Mouse (Mus musculus) embryonic facial prominence, embryonic 11.5 days (tissue): Measurements from ENCODE around the gene Grb2. TPM values are rescaled to one million over a fixed set of nuclear protein-coding genes. Genes with fewer than 3 reads are reported as not detected.

Source experiments
- ATAC-seq: fragments of 200-750 bp; cut with Nextera tagmentation; replicated peaks from 2 replicates; pipeline ENCODE4 v1.8.0; 2017; ENCODE audit warnings: low read depth; ENCODE audit not compliant: insufficient number of reproducible peaks, low FRiP score, low TSS enrichment
- DNase-seq: peaks from one replicate; pipeline ENCODE4 v3.0.0-alpha.2; 2015; ENCODE audit warnings: low spot score
- H3K27ac ChIP-seq: fragments of 300-500 bp; sonication (generic); replicated peaks from 2 replicates; pipeline ENCODE4 v1.5.1; 2014; ENCODE audit warnings: mild to moderate bottlenecking, low read depth, low read length, control low read depth
- H3K27me3 ChIP-seq: fragments of 300-500 bp; sonication (generic); 2 replicates; pipeline ENCODE4 v1.6.1; 2014; ENCODE audit warnings: mild to moderate bottlenecking, low read length, moderate library complexity, mixed read lengths; ENCODE audit not compliant: control insufficient read depth, insufficient read depth
- H3K36me3 ChIP-seq: fragments of 300-500 bp; sonication (generic); replicated peaks from 2 replicates; pipeline ENCODE4 v1.6.1; 2014; ENCODE audit warnings: low read depth, mild to moderate bottlenecking, low read length, moderate library complexity, mixed read lengths; ENCODE audit not compliant: control insufficient read depth, insufficient read depth
- H3K4me1 ChIP-seq: fragments of 300-500 bp; sonication (generic); 2 replicates; pipeline ENCODE4 v1.6.1; 2014; ENCODE audit warnings: low read length, mixed read lengths; ENCODE audit not compliant: control insufficient read depth, insufficient read depth
- H3K4me2 ChIP-seq: fragments of 300-500 bp; sonication (generic); 2 replicates; pipeline ENCODE4 v1.6.1; 2014; ENCODE audit warnings: low read depth, mild to moderate bottlenecking, control low read depth, low read length, moderate library complexity
- H3K4me3 ChIP-seq: fragments of 300-500 bp; sonication (generic); 2 replicates; pipeline ENCODE4 v1.5.1; 2014; ENCODE audit warnings: low read depth, low read length, control low read depth
- H3K9ac ChIP-seq: fragments of 300-500 bp; sonication (generic); replicated peaks from 2 replicates; pipeline ENCODE4 v1.6.1; 2014; ENCODE audit warnings: mild to moderate bottlenecking, control low read depth, low read length
- H3K9me3 ChIP-seq: fragments of 300-500 bp; sonication (generic); replicated peaks from 2 replicates; pipeline ENCODE4 v1.6.1; 2016; ENCODE audit warnings: mild to moderate bottlenecking, low read length, inconsistent platforms, mixed read lengths; ENCODE audit not compliant: control insufficient read depth
- WGBS: fragments of 180-500 bp; shearing (Covaris S2); extraction: QIAGEN DNeasy Blood & Tissue Kit; methylation state at CpG from one replicate; pipeline ENCODE4 v1.1.7; 2014; 5-methylcytosine and 5-hydroxymethylcytosine counted together
- polyA plus RNA-seq: library from polyadenylated mRNA; unstranded; fragments of >200 nt; fragmentation: Nextera tagmentation; extraction: Ambion mirVana; gene quantifications from 2 replicates; pipeline ENCODE4 v1.2.1, GENCODE M21; 2014

Gene Grb2
- polyA plus RNA-seq, 1 experiment from 2014 or later = 61.8 TPM

- Histone ChIP-seq H3K36me3 (no peaks in the 10 kb centered on the region), H3K9ac (no peak overlapping the region), H3K27ac (no peak overlapping the region), H3K9me3 (no peaks in the 10 kb centered on the region), H3K4me2 (no peak overlapping the region), H3K4me3 (no peak overlapping the region), H3K27me3 (no peaks in the 10 kb centered on the region), H3K4me1 (no peaks in the 10 kb centered on the region)
- no peak for DNase-seq
- 86% methylated on average over 3 of the region's 4 CpGs for WGBS
- ATAC-seq = no peak
These were observed 68.0 kb downstream of the Grb2 start for GRCm38 (mm10) chr11:115640311-115640828.

DNA sequence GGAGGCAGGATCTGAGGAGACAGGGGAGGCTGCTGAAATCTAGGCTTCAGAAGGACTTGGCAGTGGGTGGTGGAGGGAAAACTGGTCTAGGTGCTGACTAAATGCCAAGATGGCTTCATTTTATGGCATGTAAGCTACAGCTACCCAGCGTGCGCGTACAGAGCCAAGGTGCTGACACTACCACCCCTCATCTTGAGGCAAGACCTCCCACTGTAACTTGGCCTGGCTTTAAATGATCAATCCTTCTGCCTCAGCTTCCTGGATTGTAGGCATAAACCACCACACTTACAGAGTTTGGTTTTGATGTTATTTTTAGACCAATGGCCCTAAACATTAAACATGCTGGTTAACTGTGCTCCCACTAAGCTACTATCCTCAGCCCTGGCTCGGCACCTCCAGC is 68.9 kb downstream of the Grb2 start:
- no peaks in the 10 kb centered on the region for H3K36me3 ChIP-seq
- no peak overlapping the region for H3K4me3 ChIP-seq
- no peaks in the 10 kb centered on the region for H3K27me3 ChIP-seq
- no peak overlapping the region for H3K27ac ChIP-seq
- no peaks in the 10 kb centered on the region for H3K4me1 ChIP-seq
- no peak overlapping the region for H3K4me2 ChIP-seq
- DNase-seq (no peak), ATAC-seq (no peak)
- 92% methylated on average over 4 of the region's 4 CpGs for WGBS
- H3K9me3 ChIP-seq = no peaks in the 10 kb centered on the region
- no peak overlapping the region for H3K9ac ChIP-seq

DNA sequence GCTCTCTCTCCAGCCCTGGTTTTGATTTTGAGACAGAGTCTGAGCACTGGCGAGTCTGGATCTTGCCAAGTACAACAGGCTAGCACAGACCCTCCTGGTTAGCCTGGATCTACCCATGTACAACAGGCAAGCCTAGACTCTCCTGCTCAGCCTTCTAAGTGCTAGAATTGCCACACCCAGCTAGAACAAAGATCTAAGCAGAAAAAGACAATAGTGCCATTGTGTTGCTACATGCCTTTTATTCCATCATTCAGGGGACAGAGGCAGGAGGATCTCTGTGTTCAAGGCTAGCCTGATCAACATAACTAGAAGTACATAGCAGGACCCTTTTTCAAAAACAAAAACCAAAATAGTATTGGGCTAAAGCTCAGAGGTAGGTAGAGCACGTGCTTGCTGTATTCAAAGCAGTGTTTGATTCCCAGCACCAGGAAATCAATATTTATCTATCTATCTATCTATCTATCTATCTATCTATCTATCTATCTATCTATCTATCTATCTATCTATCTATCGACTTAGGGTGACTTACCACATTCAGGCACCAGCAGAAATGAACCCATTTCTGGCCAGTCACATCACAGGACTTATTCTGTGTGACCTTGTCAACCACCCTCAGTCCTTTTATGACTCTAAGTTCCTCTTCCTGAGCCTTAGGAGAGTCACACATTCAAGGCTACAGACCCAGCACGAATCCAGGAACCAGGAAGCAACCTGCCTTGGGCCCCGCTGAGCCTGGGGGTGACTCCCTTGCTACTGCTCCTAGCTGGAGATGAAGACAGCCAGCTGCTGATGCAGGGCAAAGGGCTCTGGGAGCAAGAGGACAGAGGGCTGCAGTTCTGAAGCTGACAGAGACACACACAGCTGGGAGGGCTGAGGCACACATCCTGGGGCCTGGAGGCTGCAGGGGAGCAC is 69.6 kb downstream of the Grb2 start:
- DNase-seq (no peak), ATAC-seq (no peak)
- Histone ChIP-seq H3K36me3 (no peaks in the 10 kb centered on the region), H3K27me3 (no peaks in the 10 kb centered on the region), H3K27ac (no peak overlapping the region), H3K4me1 (no peaks in the 10 kb centered on the region), H3K9ac (no peak overlapping the region), H3K4me2 (no peak overlapping the region), H3K4me3 (no peak overlapping the region), H3K9me3 (no peaks in the 10 kb centered on the region)
- 77% methylated on average over 5 of the region's 5 CpGs for WGBS

DNA sequence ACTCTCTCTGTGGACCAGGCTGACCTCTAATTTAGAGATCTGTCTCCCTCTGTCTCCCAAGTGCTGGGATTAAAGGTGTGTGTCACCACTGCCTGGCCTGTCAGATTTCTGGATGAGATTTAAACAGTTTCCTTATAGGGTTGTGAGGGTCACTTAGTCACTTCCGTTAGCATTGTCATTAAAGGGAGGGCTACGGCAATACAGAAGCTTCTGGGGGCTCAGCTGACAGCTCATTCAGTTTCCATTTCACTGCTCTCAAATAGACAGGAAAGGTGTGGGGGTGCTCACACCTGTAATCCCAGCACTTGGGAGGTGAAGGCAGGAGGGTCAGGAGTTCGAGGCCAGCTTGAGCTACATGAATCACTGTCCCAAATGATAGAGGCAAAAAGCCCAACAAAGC is 71.4 kb downstream of the Grb2 start:
- no peak overlapping the region for H3K9ac ChIP-seq
- H3K9me3 ChIP-seq = no peaks in the 10 kb centered on the region
- DNase-seq = no peak
- H3K4me3 ChIP-seq = no peak overlapping the region
- no peaks in the 10 kb centered on the region for H3K4me1 ChIP-seq
- ATAC-seq = no peak
- no peaks in the 10 kb centered on the region for H3K36me3 ChIP-seq
- WGBS = 83% methylated on average over 3 of the region's 3 CpGs
- no peaks in the 10 kb centered on the region for H3K27me3 ChIP-seq
- no peak overlapping the region for H3K27ac ChIP-seq
- no peak overlapping the region for H3K4me2 ChIP-seq

DNA sequence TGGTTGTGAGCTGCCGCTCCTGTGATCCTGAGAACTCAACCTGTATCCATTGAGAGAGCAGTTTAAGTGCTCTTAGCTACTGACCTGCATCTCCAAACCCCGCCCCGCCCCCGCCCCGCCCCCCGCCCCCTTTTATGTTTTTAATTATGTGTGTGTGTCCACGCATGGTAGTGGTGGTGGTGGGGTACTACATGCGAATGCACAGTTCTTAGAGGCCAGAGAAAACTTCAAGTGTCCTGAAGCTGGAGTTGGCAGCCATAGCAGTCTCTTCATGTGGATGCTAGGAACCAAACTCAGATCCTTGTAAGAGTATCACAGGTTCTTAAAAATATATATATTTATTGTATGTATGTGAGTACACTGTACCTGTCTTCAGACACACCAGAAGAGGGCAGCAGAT is 72.9 kb downstream of the Grb2 start:
- ATAC-seq (no peak), DNase-seq (no peak)
- no peak overlapping the region for H3K4me3 ChIP-seq
- H3K27ac ChIP-seq = no peak overlapping the region
- WGBS = 80% methylated on average over 8 of the region's 8 CpGs
- no peak overlapping the region for H3K9ac ChIP-seq
- no peaks in the 10 kb centered on the region for H3K4me1 ChIP-seq
- no peaks in the 10 kb centered on the region for H3K27me3 ChIP-seq
- no peaks in the 10 kb centered on the region for H3K36me3 ChIP-seq
- no peaks in the 10 kb centered on the region for H3K9me3 ChIP-seq
- H3K4me2 ChIP-seq = no peak overlapping the region

DNA sequence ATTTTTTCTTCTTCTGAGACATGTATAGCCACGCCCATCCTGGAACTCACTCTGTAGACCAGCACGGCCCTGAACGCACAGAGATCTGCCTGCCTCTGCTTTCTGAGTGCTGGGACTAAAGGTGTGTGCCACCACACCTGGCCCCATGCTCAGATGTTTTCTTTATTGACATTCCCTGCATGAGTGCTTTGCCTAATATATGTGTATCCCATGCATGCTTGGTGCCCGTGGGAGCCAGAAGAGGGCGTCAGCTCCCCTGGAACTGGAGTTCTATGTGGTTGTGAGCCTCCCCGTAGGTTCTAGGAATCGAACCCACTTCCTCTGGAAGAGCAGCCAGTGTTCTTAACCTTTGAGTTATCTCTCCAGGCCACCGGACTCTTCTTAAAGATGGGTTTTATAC is 73.4 kb downstream of the Grb2 start:
- no peak overlapping the region for H3K27ac ChIP-seq
- WGBS = 88% methylated on average over 8 of the region's 8 CpGs
- no peak overlapping the region for H3K4me2 ChIP-seq
- DNase-seq (no peak), ATAC-seq (no peak)
- no peaks in the 10 kb centered on the region for H3K4me1 ChIP-seq
- no peaks in the 10 kb centered on the region for H3K36me3 ChIP-seq
- H3K27me3 ChIP-seq = no peaks in the 10 kb centered on the region
- no peak overlapping the region for H3K4me3 ChIP-seq
- H3K9me3 ChIP-seq = no peaks in the 10 kb centered on the region
- H3K9ac ChIP-seq = no peak overlapping the region

- no peaks in the 10 kb centered on the region for H3K27me3 ChIP-seq
- DNase-seq = peak; percentile 26
- no peaks in the 10 kb centered on the region for H3K36me3 ChIP-seq
- H3K4me3 ChIP-seq = no peak overlapping the region
- 64% methylated on average over 4 of the region's 4 CpGs for WGBS
- H3K4me2 ChIP-seq = no peak overlapping the region
- no peak for ATAC-seq
- H3K9me3 ChIP-seq = no peaks in the 10 kb centered on the region
- H3K9ac ChIP-seq = no peak overlapping the region
- no peak overlapping the region for H3K27ac ChIP-seq
- no peaks in the 10 kb centered on the region for H3K4me1 ChIP-seq
These were observed 74.3 kb downstream of the Grb2 start for GRCm38 (mm10) chr11:115634109-115634508.

- 84% methylated on average over 10 of the region's 10 CpGs for WGBS
- H3K36me3 ChIP-seq = no peaks in the 10 kb centered on the region
- no peak overlapping the region for H3K4me2 ChIP-seq
- H3K4me1 ChIP-seq = no peaks in the 10 kb centered on the region
- no peak for ATAC-seq
- H3K4me3 ChIP-seq = no peak overlapping the region
- no peak overlapping the region for H3K9ac ChIP-seq
- no peaks in the 10 kb centered on the region for H3K9me3 ChIP-seq
- H3K27me3 ChIP-seq = no peaks in the 10 kb centered on the region
- DNase-seq = no peak
- H3K27ac ChIP-seq = no peak overlapping the region
These were observed 75.5 kb downstream of the Grb2 start for GRCm38 (mm10) chr11:115632862-115633261.
